Mouse (Mus musculus) 416B (cell line): ENCODE measurements at regions not wholly inside any gene's neighbourhood (a gene's known extent, or its start where the extent isn't known, plus 50 kb on each side); places are given as distances from the start of the nearest gene placed in this dataset.
A peak's percentile ranks its signal among the peaks of the same experiment; 100 is the strongest.

ENCODE experiments used
- DNase-seq: peaks from one replicate; pipeline ENCODE4 v3.0.0; 2011; ENCODE audit warnings: low read depth

DNA sequence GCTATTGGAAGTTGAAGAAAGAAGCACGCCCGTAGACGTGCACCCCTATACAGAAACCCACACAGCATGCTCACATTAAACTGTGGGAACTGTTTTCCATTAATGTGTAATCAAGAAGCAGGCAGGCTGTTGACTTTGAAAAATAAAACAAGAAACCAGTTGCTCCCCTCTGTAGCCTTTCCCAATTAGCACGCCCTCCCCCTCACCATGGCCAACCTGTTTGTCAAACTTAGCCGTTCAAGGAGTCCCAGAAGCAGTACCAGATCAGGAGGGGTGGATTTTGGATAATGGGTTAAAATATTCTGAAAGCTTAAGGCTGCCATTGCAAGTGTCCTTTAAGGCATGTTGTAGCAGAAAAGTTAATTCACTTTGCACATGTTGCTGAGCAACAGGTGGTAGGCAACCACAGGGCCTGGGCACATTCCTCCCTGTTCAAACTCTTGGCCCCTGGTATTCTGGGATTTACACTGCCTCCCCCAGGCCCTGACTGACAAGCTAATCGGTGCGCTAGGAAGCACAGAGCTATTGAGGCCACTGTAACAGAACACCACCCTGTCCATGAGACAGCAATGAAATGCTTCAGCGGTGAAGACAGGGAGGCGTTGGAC lies 277.3 kb upstream of the Nr2f2 start:
- DNase-seq: no peak

DNA sequence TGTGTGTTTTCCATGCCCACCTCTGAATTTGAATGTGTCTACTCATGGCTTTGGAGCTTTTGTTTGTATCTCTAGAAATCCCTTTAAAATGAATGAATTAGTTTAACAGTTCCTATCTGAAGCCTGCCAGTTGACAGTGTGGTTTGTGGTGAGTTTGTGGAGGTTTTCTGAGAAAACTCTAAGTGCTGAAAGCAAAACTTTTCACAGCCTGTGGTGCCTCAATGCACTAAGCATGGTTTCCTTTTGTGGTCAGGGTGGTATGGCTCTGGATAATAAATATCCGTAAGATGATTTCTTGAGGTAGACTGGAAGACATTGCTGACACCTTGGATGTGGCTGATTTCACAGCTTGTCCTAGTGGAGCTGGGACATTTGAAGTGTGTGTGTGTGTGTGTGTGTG lies 276.5 kb upstream of the Nr2f2 start:
- peak; percentile 63 for DNase-seq

GRCm38 (mm10) chr7:70641217-70641616 lies 274.7 kb upstream of the Nr2f2 start:
- DNase-seq: no peak

GRCm38 (mm10) chr7:70640574-70640973 lies 274.0 kb upstream of the Nr2f2 start:
- DNase-seq: no peak

GRCm38 (mm10) chr7:70638161-70638560 lies 271.6 kb upstream of the Nr2f2 start:
- DNase-seq: no peak

GRCm38 (mm10) chr7:70634016-70634415 lies 267.5 kb upstream of the Nr2f2 start:
- DNase-seq: no peak

DNA sequence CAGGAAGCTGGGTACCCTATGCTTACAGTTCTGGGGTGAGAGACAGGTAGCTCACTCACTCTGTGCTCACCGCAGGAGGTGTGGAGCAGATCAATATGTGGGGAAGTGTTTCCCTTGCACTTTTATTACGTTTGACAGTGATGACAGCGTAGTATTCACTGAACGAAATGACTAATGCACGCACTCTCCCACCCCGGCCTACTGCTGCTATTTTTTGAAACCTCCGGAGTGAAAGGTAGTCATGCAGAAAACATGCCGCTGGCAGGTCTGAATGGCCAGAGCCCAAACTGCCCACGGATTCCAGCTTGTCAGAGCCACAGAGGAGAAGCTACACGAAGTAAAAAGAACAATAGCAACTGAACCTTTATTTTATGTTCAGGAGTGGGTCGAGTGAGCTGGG lies 267.0 kb upstream of the Nr2f2 start:
- DNase-seq: no peak

DNA sequence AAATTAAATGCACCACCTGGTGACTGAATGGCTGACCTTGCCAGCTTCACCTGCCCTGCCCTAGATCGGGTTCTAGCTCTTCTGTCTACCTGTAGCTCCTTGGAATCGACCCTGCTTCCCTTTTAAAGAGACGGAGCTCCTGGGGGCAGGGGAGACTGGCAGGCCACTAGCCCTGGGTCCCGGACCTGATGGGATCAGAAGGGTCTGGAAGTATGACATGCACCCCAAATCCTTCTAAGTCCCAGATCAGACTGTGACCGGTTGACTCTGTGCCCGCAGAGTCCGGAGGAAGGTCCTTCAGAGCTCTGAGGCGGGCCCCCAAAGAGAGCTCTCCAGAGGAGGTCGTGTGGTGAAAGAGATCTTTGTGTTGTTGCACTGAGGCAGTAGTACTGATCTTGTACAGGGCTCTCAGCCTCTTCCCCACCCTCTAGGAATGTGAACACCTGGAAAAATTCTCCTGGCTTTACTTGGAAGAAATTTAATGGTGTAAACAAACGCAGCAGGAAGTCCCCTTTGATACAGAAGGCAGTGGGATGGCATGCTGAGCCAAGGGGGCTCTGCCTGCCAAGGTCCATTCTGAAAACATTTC lies 259.2 kb upstream of the Nr2f2 start:
- DNase-seq: no peak

DNA sequence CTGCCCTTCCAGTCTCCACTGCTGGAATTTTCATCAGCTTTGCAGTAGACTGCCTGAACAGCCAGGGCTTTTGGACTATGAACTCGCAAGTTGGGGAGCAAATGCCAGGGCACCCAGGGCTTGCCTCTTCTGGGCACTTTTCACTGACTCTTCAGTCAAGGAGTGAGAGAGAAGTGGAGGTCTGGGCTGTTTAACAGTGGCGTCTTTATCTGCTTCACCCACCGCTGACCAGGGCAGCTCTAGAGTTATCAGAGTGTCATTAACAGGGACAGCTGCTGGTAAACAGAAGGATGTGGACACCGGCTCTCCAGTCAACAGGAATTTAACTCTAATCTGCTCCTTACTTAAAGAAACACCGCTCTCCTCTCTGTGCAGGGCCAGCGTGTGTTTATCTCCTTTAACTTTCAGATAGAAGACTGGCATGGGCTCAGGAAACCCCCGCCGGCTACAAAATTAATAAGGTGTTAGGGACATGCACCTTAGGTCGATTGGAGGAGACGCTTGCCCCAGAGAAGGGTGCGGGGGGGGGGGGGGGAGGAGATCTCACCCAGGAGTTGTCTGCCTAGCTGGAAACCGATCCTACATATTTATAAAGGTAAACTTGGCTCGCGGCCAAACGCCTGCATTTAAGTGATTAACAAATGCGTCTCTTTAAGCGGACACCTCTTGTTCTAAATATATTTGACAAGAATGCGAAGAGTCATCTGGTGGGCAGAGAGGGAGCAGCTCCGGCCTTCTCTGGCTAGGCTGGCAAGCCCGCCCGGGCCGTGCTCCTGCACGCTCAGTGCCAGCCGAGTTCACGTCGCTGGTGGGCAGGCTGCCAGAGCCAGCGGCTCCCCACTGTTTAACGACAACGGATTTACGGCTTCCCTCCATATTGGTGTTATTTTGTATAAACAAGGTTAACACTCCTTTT lies 258.4 kb upstream of the Nr2f2 start:
- no peak for DNase-seq

- no peak for DNase-seq
Observed at GRCm38 (mm10) chr7:70624031-70624726, 257.6 kb upstream of the Nr2f2 start.

DNA sequence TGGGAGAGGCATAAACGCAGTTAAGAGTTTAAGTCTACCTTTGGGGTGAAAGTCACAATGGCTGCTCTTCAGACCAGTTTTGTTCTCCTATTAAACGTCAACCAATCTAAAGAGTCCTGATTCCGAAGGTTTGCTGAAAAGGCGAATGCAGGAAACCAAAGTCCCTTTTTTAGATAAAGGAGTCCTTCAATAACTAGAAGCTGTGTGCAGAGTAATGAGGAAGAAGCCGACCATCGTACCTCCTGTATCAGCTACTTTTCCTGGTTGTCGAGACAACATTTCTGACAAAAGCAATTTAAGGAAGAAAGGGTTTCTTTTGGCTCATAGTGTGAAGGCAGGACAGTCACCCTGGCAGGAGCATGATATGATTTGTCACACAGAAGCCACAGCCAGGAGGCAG lies 252.9 kb upstream of the Nr2f2 start:
- DNase-seq: no peak

DNA sequence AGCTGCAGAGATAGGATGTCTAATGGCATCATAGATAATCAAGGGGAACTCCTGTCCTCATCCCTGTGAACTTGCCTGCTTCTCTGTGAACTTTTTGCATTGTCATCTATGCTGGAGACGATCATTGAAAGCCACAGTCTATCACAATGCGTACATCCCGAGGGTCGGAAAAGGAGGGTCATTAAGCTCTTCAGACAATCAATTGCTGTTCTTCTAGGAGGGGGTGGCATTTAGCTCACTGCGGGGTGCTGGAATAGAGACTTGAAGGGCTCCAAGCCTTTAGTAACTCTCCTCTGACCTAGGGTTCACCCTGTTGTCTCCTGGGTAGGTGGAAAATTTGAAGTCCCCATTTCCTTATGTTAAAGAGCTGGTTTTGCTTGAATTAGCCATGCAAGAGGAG lies 251.7 kb upstream of the Nr2f2 start:
- DNase-seq: no peak

GRCm38 (mm10) chr7:70606511-70606910 lies 240.0 kb upstream of the Nr2f2 start:
- DNase-seq: no peak

- DNase-seq: no peak
Observed at GRCm38 (mm10) chr7:70604471-70605174, 238.1 kb upstream of the Nr2f2 start.

- no peak for DNase-seq
Observed at GRCm38 (mm10) chr7:70593027-70593426, 226.5 kb upstream of the Nr2f2 start.

DNA sequence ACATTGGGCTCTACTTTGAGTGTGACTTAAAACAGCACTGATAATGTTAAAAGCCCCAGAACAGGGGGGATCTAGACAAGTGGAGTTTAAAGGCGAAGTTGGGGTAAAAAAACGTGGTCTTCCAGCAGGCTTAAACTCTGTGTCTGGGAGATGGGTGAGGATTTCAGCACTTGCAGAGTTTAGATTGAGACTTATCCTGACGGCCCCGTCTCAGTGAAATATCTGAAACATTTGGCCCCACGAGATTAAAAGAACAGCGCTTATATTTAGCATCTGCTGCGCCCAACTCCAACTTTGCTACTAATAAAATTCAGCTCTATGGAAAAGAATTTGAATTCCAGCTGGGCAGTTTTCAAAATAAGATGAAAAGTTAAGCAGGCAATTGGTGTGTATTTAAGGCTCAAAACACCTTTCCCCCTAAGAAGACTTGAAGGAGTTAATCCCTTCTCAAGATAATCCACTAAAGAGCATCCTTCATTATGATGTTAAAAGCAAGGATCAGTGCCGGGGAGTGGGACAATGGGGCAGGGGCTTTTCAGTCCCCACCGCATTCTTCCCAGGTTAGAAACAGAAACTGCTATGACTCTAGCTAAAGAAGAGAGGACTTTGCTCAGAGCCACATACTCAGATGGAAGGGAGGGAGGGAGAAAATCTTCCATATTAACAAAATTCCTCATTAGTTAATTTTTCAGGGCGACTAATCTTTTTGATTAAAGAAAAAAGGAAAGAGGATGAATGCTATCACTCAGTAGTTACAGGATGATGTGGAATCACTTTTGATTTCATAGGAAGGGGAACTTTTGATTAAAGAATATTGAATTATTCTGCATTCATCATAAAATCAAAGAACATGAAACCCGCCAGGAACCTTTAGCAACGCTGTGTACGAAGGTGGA lies 225.1 kb upstream of the Nr2f2 start:
- no peak for DNase-seq

- no peak for DNase-seq
Observed at GRCm38 (mm10) chr7:70589713-70590112, 223.2 kb upstream of the Nr2f2 start.

GRCm38 (mm10) chr7:70588061-70588460 lies 221.5 kb upstream of the Nr2f2 start:
- no peak for DNase-seq

DNA sequence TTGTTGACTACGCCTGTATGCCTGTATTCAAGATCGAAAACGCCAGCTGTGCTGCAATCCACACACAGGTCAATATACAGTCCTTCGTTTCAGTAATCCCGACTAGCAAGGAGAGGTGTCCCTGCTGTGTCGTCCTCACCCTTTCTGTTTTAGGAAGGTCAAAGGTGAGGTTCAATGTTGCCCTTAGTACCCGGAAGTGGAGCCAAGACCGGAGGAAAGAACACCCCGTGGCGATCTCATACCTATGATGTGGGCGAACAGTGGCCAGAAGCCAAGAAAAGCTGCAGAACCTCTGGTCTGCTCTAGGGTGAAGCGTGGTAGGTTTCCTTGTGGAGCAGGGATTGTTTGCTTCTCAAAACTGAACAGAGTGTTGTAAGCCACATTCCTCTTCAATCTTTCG lies 217.9 kb upstream of the Nr2f2 start:
- DNase-seq: no peak

DNA sequence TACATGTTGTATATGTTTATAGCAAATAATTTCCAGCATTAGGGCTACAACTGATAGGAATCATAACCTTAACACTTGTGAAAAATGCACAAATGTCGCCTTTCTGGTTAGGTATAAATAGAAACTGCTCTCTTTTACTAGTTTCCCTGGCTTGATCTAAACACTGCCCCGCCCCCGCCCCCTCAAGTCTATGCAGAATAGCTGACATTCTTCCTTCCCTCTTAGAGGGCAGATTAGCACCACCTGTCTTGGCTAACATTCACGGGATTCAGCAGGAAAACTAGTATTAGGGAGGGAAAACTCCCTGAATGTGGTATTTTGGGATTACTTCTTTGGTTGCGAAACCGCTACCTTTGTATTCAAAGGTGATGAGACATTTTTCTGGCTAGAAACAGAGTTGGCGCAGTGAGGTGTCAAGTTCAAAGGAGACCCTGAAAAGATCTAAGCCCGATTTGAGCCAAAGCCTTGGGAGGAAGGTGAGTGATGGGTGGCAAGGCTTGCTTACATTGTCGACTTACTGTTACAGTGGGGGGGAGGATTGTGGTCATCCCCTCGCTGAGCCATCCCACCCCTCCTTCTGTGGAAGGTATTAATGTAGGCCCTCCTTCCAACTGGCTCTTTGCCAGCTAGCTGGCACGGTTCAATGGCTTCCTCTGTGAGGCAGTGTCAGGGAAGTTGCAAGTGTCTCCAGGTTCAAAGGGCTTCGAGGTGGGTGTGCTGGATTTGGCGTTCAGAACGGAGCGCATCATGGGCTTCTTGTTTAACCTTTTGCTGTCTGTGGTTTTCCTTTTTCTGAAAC lies 209.8 kb upstream of the Nr2f2 start:
- DNase-seq: no peak
